Mouse (Mus musculus): Measurements from ENCODE around the gene Il6ra. TPM values are rescaled to one million over a fixed set of nuclear protein-coding genes. Genes with fewer than 3 reads are reported as not detected.

The Il6ra gene
- polyA plus RNA-seq, 1 experiment from 2014 or later: 1.2 TPM

Other genes with a start within 250 kb of the Il6ra start
- gene Adar, start 198.2 kb downstream of the Il6ra start, polyA plus RNA-seq (2015; fragmentation: Nextera tagmentation; extraction: Ambion mirVana): 22.9 and 24.6 TPM in 2 replicates
- gene Chrnb2, start 148.6 kb downstream of the Il6ra start, polyA plus RNA-seq (2015; fragmentation: Nextera tagmentation; extraction: Ambion mirVana): 18.9 and 22.5 TPM in 2 replicates
- gene Ube2q1, start 139.6 kb downstream of the Il6ra start, polyA plus RNA-seq (2015; fragmentation: Nextera tagmentation; extraction: Ambion mirVana): 10.8 and 11.1 TPM in 2 replicates
- gene She, start 81.8 kb downstream of the Il6ra start, polyA plus RNA-seq (2015; fragmentation: Nextera tagmentation; extraction: Ambion mirVana): 1.4 and 2.0 TPM in 2 replicates
- 11.9 and 12.9 TPM in 2 replicates for gene Atp8b2, start 50.3 kb upstream of the Il6ra start, polyA plus RNA-seq (2015; fragmentation: Nextera tagmentation; extraction: Ambion mirVana)
- 105 and 114 TPM in 2 replicates for gene Hax1, start 85.6 kb upstream of the Il6ra start, polyA plus RNA-seq (2015; fragmentation: Nextera tagmentation; extraction: Ambion mirVana)
- gene 4933434E20Rik, start 138.4 kb upstream of the Il6ra start, polyA plus RNA-seq (2015; fragmentation: Nextera tagmentation; extraction: Ambion mirVana): 204 and 206 TPM in 2 replicates
- gene Ubap2l, start 139.4 kb upstream of the Il6ra start, polyA plus RNA-seq (2015; fragmentation: Nextera tagmentation; extraction: Ambion mirVana): 122 and 129 TPM in 2 replicates
- 313 and 382 TPM in 2 replicates for gene Tpm3, start 159.5 kb upstream of the Il6ra start, polyA plus RNA-seq (2015; fragmentation: Nextera tagmentation; extraction: Ambion mirVana)
- 0.09 and 0.17 TPM in 2 replicates for gene Nup210l, start 190.9 kb upstream of the Il6ra start, polyA plus RNA-seq (2015; fragmentation: Nextera tagmentation; extraction: Ambion mirVana)